Mouse (Mus musculus) liver, embryonic 14.5 days (tissue): ENCODE data around the gene 1600012H06Rik.
"Not testable (repeated sequence)": the region's sequence is repeated elsewhere in the genome, so short reads cannot be mapped to it uniquely, and the experiment has no call there.

Experiments
- CTCF ChIP-seq: IDR thresholded peaks from 2 replicates; pipeline ENCODE4 v1.5.1; 2016; ENCODE audit warnings: antibody characterized with exemption, low read depth, control low read depth
- EP300 ChIP-seq: IDR thresholded peaks from 2 replicates; pipeline ENCODE4 v1.6.1; 2016; ENCODE audit warnings: antibody characterized with exemption, low read depth

DNA sequence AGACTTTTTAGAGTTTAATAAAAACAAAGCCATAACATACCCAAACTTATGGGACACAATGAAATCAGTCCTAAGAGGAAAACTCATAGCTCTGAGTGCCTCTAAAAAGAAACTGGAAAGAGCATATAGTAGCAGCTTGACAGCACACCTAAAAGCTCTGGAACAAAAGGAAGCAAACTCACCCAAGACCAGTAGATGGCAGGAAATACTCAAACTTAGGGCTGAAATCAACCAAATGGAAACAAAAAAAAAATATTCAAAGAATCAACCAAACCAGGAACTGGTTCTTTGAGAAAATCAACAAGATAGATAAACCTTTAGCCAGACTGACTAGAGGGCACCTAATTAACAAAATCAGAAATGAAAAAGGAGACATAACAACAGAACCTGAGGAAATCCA, 47.9 kb upstream of the 1600012H06Rik start:
- not testable (repeated sequence) for TF ChIP-seq CTCF, EP300
